Mouse (Mus musculus) erythroblast, embryonic 14.5 days (primary cell): ENCODE results near the gene Cenpm.

Experiments used
- GATA1 ChIP-seq: IDR thresholded peaks from 2 replicates; pipeline ENCODE4 v1.6.1; 2012; ENCODE audit warnings: low read length, inconsistent platforms, mixed read lengths
- TAL1 ChIP-seq: IDR thresholded peaks from 3 replicates; pipeline ENCODE4 v1.6.1; 2012; ENCODE audit warnings: low read length, inconsistent platforms, mixed read lengths

DNA sequence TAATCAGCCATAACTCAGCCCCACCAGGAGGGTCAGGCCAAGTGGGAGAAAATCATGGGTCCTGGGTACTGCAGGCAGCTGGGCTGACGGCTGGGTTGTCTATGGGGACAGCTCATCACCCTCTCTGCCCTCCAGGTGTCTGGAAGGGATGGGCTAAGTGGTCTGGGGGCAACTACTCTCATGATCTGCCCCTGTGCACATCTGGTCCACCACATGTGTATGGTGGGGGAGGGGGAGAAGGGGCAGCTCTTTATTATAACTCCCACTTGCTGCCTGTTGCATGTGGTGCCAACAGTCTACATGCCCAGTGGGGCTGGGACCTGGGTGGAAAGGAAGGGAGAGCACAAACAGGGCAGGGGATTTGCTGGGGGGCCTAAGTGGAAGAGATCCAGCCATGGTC lies 33.7 kb downstream of the Cenpm start:
- no peak for TF ChIP-seq GATA1
- TF ChIP-seq TAL1 = no peak
